Mouse (Mus musculus) forebrain, embryonic 14.5 days (tissue): ENCODE measurements at regions not wholly inside any gene's neighbourhood (a gene's known extent, or its start where the extent isn't known, plus 50 kb on each side); places are given as distances from the start of the nearest gene placed in this dataset.
A peak's percentile ranks its signal among the peaks of the same experiment; 100 is the strongest.

Experiments used
- ATAC-seq: fragments of 200-750 bp; cut with Nextera tagmentation; 2 replicates; pipeline ENCODE4 v1.8.0; 2017; ENCODE audit warnings: mild to moderate bottlenecking, moderate library complexity
- DNase-seq: peaks from one replicate; pipeline ENCODE4 v3.0.0-alpha.2; 2015; ENCODE audit warnings: low spot score
- H3K27ac ChIP-seq: fragments of 300-500 bp; sonication (generic); 2 replicates; pipeline ENCODE4 v1.5.1; 2014; ENCODE audit warnings: low read depth, mild to moderate bottlenecking, control low read depth, low read length, moderate library complexity
- H3K27me3 ChIP-seq: fragments of 300-500 bp; sonication (generic); replicated peaks from 2 replicates; pipeline ENCODE4 v1.6.1; 2014; ENCODE audit warnings: low read length, control low read depth, mixed read lengths; ENCODE audit not compliant: control insufficient read depth, insufficient read depth
- H3K36me3 ChIP-seq: fragments of 300-500 bp; sonication (generic); 2 replicates; pipeline ENCODE4 v1.6.1; 2014; ENCODE audit warnings: low read length, control low read depth; ENCODE audit not compliant: control insufficient read depth, insufficient read depth
- H3K4me1 ChIP-seq: fragments of 300-500 bp; sonication (generic); 2 replicates; pipeline ENCODE4 v1.6.1; 2014; ENCODE audit warnings: antibody characterized with exemption, low read length, control low read depth; ENCODE audit not compliant: control insufficient read depth, insufficient read depth
- H3K4me2 ChIP-seq: fragments of 300-500 bp; sonication (generic); 2 replicates; pipeline ENCODE4 v1.6.1; 2014; ENCODE audit warnings: mild to moderate bottlenecking, control low read depth, low read length
- H3K4me3 ChIP-seq: fragments of 300-500 bp; sonication (generic); 2 replicates; pipeline ENCODE4 v1.5.1; 2014; ENCODE audit warnings: low read depth, low read length, control low read depth
- H3K9ac ChIP-seq: fragments of 300-500 bp; sonication (generic); 2 replicates; pipeline ENCODE4 v1.6.1; 2014; ENCODE audit warnings: mild to moderate bottlenecking, low read length, control low read depth, moderate library complexity
- H3K9me3 ChIP-seq: fragments of 300-500 bp; sonication (generic); replicated peaks from 2 replicates; pipeline ENCODE4 v1.6.1; 2016; ENCODE audit warnings: low read length, control low read depth, mixed read lengths; ENCODE audit not compliant: control insufficient read depth
- WGBS: fragments of 180-500 bp; shearing (Covaris S2); extraction: QIAGEN DNeasy Blood & Tissue Kit; methylation state at CpG from one replicate; pipeline ENCODE4 v1.1.7; 2014; 5-methylcytosine and 5-hydroxymethylcytosine counted together

GRCm38 (mm10) chr11:79805981-79806415, 156.2 kb downstream of the Utp6 start:
- H3K27ac ChIP-seq = no peak overlapping the region
- 66% methylated on average over 10 of the region's 10 CpGs for WGBS
- ATAC-seq = no peak

GRCm38 (mm10) chr11:79803971-79804370, 158.2 kb downstream of the Utp6 start:
- Histone ChIP-seq H3K9me3 (no peaks in the 10 kb centered on the region), H3K36me3 (no peaks in the 10 kb centered on the region), H3K4me2 (no peak overlapping the region), H3K27ac (no peak overlapping the region), H3K9ac (no peak overlapping the region), H3K4me1 (peaks cover 5% of the 10 kb centered on the region; the same call in 1 of the 2 replicates), H3K4me3 (no peak overlapping the region), H3K27me3 (no peaks in the 10 kb centered on the region)
- no peak for ATAC-seq
- no peak for DNase-seq
- WGBS = 83% methylated on average over 2 of the region's 2 CpGs

More at GRCm38 (mm10) chr11:79805981-79806415, 156.2 kb downstream of the Utp6 start:
- no peak for DNase-seq
- Histone ChIP-seq H3K27me3 (no peaks in the 10 kb centered on the region), H3K4me2 (no peak overlapping the region), H3K36me3 (no peaks in the 10 kb centered on the region), H3K4me1 (peaks cover 5% of the 10 kb centered on the region; the same call in 1 of the 2 replicates), H3K9me3 (no peaks in the 10 kb centered on the region), H3K9ac (no peak overlapping the region), H3K4me3 (no peak overlapping the region)

- 78% methylated on average over 5 of the region's 5 CpGs for WGBS
- DNase-seq (peak; percentile 33), ATAC-seq (no peak)
- no peak overlapping the region for H3K4me2 ChIP-seq
- peaks cover 5% of the 10 kb centered on the region; the same call in 1 of the 2 replicates for H3K4me1 ChIP-seq
- no peak overlapping the region for H3K9ac ChIP-seq
- H3K36me3 ChIP-seq = no peaks in the 10 kb centered on the region
- H3K27me3 ChIP-seq = no peaks in the 10 kb centered on the region
- no peaks in the 10 kb centered on the region for H3K9me3 ChIP-seq
- no peak overlapping the region for H3K4me3 ChIP-seq
- H3K27ac ChIP-seq = no peak overlapping the region
These were observed 159.2 kb downstream of the Utp6 start for GRCm38 (mm10) chr11:79803006-79803405.

- DNase-seq = no peak
- 87% methylated on average over 13 of the region's 13 CpGs for WGBS
- no peaks in the 10 kb centered on the region for H3K27me3 ChIP-seq
- H3K9ac ChIP-seq = no peak overlapping the region
- no peak overlapping the region for H3K4me3 ChIP-seq
- H3K4me1 ChIP-seq = peaks cover 5% of the 10 kb centered on the region; the same call in 1 of the 2 replicates
- ATAC-seq = no peak
- no peaks in the 10 kb centered on the region for H3K36me3 ChIP-seq
- no peaks in the 10 kb centered on the region for H3K9me3 ChIP-seq
- no peak overlapping the region for H3K27ac ChIP-seq
- no peak overlapping the region for H3K4me2 ChIP-seq
These were observed 159.6 kb downstream of the Utp6 start for GRCm38 (mm10) chr11:79802566-79802965.

- Histone ChIP-seq H3K4me3 (no peak overlapping the region), H3K9ac (no peak overlapping the region), H3K27me3 (no peaks in the 10 kb centered on the region), H3K9me3 (no peaks in the 10 kb centered on the region), H3K4me1 (no peaks in the 10 kb centered on the region), H3K4me2 (no peak overlapping the region), H3K36me3 (no peaks in the 10 kb centered on the region), H3K27ac (no peak overlapping the region)
- WGBS = 58% methylated on average over 8 of the region's 8 CpGs
- no peak for ATAC-seq
- no peak for DNase-seq
These were observed 161.9 kb downstream of the Utp6 start for GRCm38 (mm10) chr11:79800256-79800655.

GRCm38 (mm10) chr11:79788251-79788741, 173.9 kb downstream of the Utp6 start:
- 77% methylated on average over 3 of the region's 3 CpGs for WGBS
- H3K4me1 ChIP-seq = peaks cover 16% of the 10 kb centered on the region; the same call in 1 of the 2 replicates
- no peaks in the 10 kb centered on the region for H3K36me3 ChIP-seq
- H3K27me3 ChIP-seq = no peaks in the 10 kb centered on the region
- no peak overlapping the region for H3K27ac ChIP-seq
- no peak overlapping the region for H3K4me2 ChIP-seq
- no peaks in the 10 kb centered on the region for H3K9me3 ChIP-seq
- no peak overlapping the region for H3K9ac ChIP-seq
- DNase-seq (no peak), ATAC-seq (no peak)
- no peak overlapping the region for H3K4me3 ChIP-seq

- no peaks in the 10 kb centered on the region for H3K36me3 ChIP-seq
- H3K27ac ChIP-seq = no peak overlapping the region
- peaks cover 13% of the 10 kb centered on the region; the same call in 1 of the 2 replicates for H3K4me1 ChIP-seq
- WGBS = 89% methylated on average over 1 of the region's 1 CpGs
- no peak overlapping the region for H3K4me2 ChIP-seq
- no peaks in the 10 kb centered on the region for H3K27me3 ChIP-seq
- no peak overlapping the region for H3K9ac ChIP-seq
- ATAC-seq = no peak
- no peak overlapping the region for H3K4me3 ChIP-seq
- peak; percentile 41 for DNase-seq
- H3K9me3 ChIP-seq = no peaks in the 10 kb centered on the region
These were observed 174.4 kb downstream of the Utp6 start for GRCm38 (mm10) chr11:79787766-79788165.

GRCm38 (mm10) chr11:79784071-79784470, 178.1 kb downstream of the Utp6 start:
- Histone ChIP-seq H3K27me3 (no peaks in the 10 kb centered on the region), H3K4me3 (no peak overlapping the region), H3K4me2 (no peak overlapping the region), H3K4me1 (0 out of 2 replicates have a peak, but pooled peaks cover 8% of the 10 kb centered on the region), H3K9ac (no peak overlapping the region), H3K36me3 (no peaks in the 10 kb centered on the region), H3K27ac (no peak overlapping the region), H3K9me3 (no peaks in the 10 kb centered on the region)
- WGBS = 74% methylated on average over 3 of the region's 3 CpGs
- DNase-seq (peak; percentile 19), ATAC-seq (no peak)

- WGBS = 40% methylated on average over 5 of the region's 5 CpGs
- H3K9ac ChIP-seq = no peak overlapping the region
- no peak overlapping the region for H3K27ac ChIP-seq
- ATAC-seq (no peak), DNase-seq (no peak)
- no peaks in the 10 kb centered on the region for H3K9me3 ChIP-seq
- H3K36me3 ChIP-seq = no peaks in the 10 kb centered on the region
- H3K4me1 ChIP-seq = 0 out of 2 replicates have a peak, but pooled peaks cover 2% of the 10 kb centered on the region
- no peaks in the 10 kb centered on the region for H3K27me3 ChIP-seq
- H3K4me3 ChIP-seq = no peak overlapping the region
- no peak overlapping the region for H3K4me2 ChIP-seq
These were observed 180.2 kb downstream of the Utp6 start for GRCm38 (mm10) chr11:79781966-79782365.
